Mouse (Mus musculus) forebrain, embryonic 11.5 days (tissue): Measurements from ENCODE around the gene Zfp663. TPM values are rescaled to one million over a fixed set of nuclear protein-coding genes. Genes with fewer than 3 reads are reported as not detected.

ENCODE experiments used
- ATAC-seq: fragments of 200-750 bp; cut with Nextera tagmentation; replicated peaks from 2 replicates; pipeline ENCODE4 v1.8.0; 2017; ENCODE audit warnings: moderate TSS enrichment; ENCODE audit not compliant: low FRiP score
- DNase-seq: peaks from one replicate; pipeline ENCODE4 v3.0.0-alpha.2; 2017; ENCODE audit warnings: low spot score
- H3K27ac ChIP-seq: fragments of 300-500 bp; sonication (generic); 2 replicates; pipeline ENCODE4 v1.5.1; 2014; ENCODE audit warnings: low read depth, low read length
- H3K27me3 ChIP-seq: fragments of 300-500 bp; sonication (generic); 2 replicates; pipeline ENCODE4 v1.6.1; 2014; ENCODE audit warnings: mild to moderate bottlenecking, low read length, mixed read lengths; ENCODE audit not compliant: control insufficient read depth, insufficient read depth
- H3K36me3 ChIP-seq: fragments of 300-500 bp; sonication (generic); 2 replicates; pipeline ENCODE4 v1.6.1; 2014; ENCODE audit warnings: mild to moderate bottlenecking, low read length, moderate library complexity, mixed read lengths; ENCODE audit not compliant: control insufficient read depth, insufficient read depth
- H3K4me1 ChIP-seq: fragments of 300-500 bp; sonication (generic); replicated peaks from 2 replicates; pipeline ENCODE4 v1.6.1; 2014; ENCODE audit warnings: low read length, mixed read lengths; ENCODE audit not compliant: control insufficient read depth, insufficient read depth
- H3K4me2 ChIP-seq: fragments of 300-500 bp; sonication (generic); 2 replicates; pipeline ENCODE4 v1.6.1; 2014; ENCODE audit warnings: low read depth, mild to moderate bottlenecking, low read length, moderate library complexity, mixed read lengths; ENCODE audit not compliant: severe bottlenecking
- H3K4me3 ChIP-seq: fragments of 300-500 bp; sonication (generic); 2 replicates; pipeline ENCODE4 v1.5.1; 2014; ENCODE audit warnings: low read depth, low read length
- H3K9ac ChIP-seq: fragments of 300-500 bp; sonication (generic); 2 replicates; pipeline ENCODE4 v1.6.1; 2014; ENCODE audit warnings: low read length
- H3K9me3 ChIP-seq: fragments of 300-500 bp; sonication (generic); 2 replicates; pipeline ENCODE4 v1.6.1; 2016; ENCODE audit warnings: low read length, mixed read lengths; ENCODE audit not compliant: control insufficient read depth
- WGBS: fragments of 180-500 bp; shearing (Covaris S2); extraction: QIAGEN DNeasy Blood & Tissue Kit; methylation state at CpG from one replicate; pipeline ENCODE4 v1.1.7; 2014; 5-methylcytosine and 5-hydroxymethylcytosine counted together
- polyA plus RNA-seq: library from polyadenylated mRNA; unstranded; fragments of >200 nt; fragmentation: Nextera tagmentation; extraction: Ambion mirVana; gene quantifications from 2 replicates; pipeline ENCODE4 v1.2.1, GENCODE M21; 2014

The Zfp663 gene
- polyA plus RNA-seq, 1 experiment from 2014 or later: 4.7 TPM

DNA sequence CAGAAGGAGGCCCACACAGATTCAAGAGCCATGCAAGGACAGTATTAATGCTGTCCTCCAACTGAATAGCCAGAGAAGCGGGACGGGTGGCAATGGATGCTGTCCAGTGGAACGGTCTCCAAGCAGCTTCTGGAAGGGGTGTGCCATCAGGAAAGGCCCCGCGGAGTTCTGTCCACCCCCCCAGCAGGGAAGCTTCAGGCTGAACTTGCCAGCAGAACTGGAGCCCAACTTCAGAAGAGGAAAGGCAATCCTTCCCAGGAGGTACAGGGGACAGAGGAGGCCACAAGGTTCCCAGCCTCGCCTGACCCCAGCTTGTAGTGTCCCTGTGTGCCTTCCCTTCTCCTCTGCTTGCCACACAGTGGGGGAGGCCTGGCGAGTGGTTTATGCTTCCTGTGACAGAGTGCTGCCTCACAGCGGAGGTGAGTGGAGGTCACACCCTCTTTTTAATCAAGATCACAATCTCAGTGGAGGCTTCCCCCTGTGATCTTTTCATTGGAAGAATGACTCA, 47.1 kb downstream of the Zfp663 start:
- Histone ChIP-seq H3K4me2 (no peak overlapping the region), H3K9ac (no peak overlapping the region), H3K9me3 (no peaks in the 10 kb centered on the region), H3K27me3 (no peaks in the 10 kb centered on the region; the same call in 1 of the 2 replicates), H3K4me3 (no peak overlapping the region), H3K36me3 (no peaks in the 10 kb centered on the region; the same call in 1 of the 2 replicates), H3K27ac (no peak overlapping the region), H3K4me1 (peaks cover 36% of the 10 kb centered on the region)
- DNase-seq (no peak), ATAC-seq (no peak)
- WGBS: 63% methylated on average over 8 of the region's 8 CpGs

DNA sequence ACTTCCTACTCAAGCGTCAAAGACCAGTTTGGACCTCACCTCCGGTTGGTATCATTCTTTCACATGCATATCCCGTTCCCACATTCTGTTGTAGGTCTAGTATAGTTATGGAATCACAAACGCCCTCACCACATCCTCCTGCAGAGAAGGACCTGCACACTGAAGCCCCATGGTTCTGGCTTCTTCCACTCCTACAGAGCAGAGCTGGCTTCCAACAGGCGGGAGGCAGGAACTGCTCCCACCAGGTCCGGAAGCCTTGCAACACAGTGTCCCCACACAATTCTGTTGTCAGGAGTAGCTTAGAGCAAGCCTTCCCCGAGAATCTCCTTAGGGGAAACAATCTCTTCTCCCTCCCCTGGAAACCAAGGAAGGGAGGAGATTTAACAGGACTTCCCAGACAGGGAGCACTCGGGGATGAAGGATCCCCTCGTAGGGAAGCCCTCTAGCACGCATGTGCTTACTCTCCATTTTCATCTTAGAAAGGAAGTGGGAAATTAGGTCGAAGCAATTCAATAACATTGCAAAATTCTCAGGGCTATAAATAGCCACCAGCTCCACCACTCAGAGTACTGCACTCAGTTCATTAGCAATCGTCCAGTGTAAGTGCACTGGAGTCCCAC, 47.9 kb downstream of the Zfp663 start:
- no peak overlapping the region for H3K4me3 ChIP-seq
- H3K9ac ChIP-seq: no peak overlapping the region
- H3K4me1 ChIP-seq: peaks cover 38% of the 10 kb centered on the region
- H3K4me2 ChIP-seq: no peak overlapping the region
- WGBS: 76% methylated on average over 12 of the region's 12 CpGs
- H3K9me3 ChIP-seq: no peaks in the 10 kb centered on the region
- no peak for DNase-seq
- H3K27me3 ChIP-seq: no peaks in the 10 kb centered on the region; the same call in 1 of the 2 replicates
- no peak for ATAC-seq
- no peaks in the 10 kb centered on the region; the same call in 1 of the 2 replicates for H3K36me3 ChIP-seq
- no peak overlapping the region for H3K27ac ChIP-seq

DNA sequence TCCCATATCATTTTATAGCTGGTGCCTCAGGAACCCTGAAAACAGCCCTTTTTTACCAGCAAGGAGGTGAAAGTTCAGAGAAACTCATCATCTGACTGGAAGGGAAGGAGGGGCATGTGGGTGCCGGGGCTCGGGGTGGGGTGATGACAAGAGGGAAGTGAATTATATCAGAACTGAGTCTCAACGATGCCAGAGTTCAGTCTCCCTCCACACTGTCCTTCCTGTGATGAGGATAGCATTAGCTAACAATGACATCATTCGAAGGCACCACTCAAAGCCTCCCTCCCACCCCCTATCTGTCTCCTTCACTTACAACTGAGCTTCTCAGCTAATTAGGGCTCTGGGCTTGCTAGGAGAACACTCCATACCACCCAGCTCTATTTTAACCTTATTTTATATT, 49.0 kb downstream of the Zfp663 start:
- Histone ChIP-seq H3K36me3 (peaks cover 2% of the 10 kb centered on the region; the same call in 1 of the 2 replicates), H3K9ac (no peak overlapping the region), H3K27me3 (no peaks in the 10 kb centered on the region; the same call in none of the 2 replicates), H3K4me2 (no peak overlapping the region), H3K9me3 (no peaks in the 10 kb centered on the region), H3K27ac (no peak overlapping the region), H3K4me3 (no peak overlapping the region), H3K4me1 (peaks cover 37% of the 10 kb centered on the region)
- ATAC-seq (no peak), DNase-seq (no peak)
- WGBS: 85% methylated on average over 4 of the region's 4 CpGs

DNA sequence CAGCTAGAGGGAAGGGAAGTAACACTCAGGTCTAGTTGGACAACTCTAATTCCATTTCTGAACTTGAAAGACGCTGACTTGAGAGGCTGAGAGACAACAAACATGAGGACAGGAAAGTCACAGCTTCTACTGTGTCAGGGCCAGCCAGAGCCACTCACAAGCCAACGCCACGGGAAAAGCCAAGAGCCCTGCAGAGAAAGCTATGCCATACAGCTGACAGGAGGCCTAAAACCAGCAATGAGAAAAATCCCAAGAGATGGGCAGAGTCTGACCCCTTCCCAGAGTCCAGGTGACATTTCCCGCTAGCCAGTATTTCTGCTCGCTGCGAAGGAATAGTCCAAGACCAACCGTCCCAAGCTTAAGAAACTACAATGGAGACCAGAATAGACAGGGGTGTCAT, 49.6 kb downstream of the Zfp663 start:
- WGBS: 89% methylated on average over 7 of the region's 7 CpGs

DNA sequence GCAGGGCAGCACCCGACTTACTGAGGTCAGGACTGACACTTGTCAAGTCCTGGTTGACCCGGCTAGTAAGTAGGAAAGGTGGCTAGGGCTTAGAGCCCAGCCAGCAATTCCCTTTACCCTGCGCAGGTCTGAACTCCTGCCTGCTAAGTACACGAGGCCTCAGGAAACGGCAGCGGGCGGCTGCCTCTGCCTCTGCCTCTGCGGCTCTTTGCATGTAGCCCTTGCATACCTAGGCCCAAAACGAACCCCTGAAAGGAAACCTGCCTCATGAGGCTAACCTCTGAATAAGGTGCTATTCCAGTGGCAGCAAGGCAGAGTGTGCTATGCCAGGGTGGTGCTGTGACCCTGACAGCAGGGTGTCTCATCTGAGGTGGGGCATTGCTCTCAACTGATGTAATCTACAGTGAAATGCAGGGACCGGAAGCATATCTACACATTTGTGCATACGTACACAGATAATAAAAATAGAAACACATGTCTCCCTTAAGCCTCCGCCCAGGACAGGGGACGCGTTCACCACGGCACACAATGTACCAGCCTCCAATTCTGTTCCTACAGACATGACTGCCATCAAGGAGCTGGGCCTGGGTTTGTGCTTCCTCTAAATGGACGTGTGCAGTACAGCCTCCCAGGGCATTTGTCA, 50.8 kb downstream of the Zfp663 start:
- 49% methylated on average over 16 of the region's 16 CpGs for WGBS
- no peaks in the 10 kb centered on the region for H3K9me3 ChIP-seq
- H3K27ac ChIP-seq: peak overlapping the region; percentile 88
- no peak overlapping the region for H3K4me3 ChIP-seq
- H3K4me1 ChIP-seq: peaks cover 33% of the 10 kb centered on the region
- ATAC-seq (no peak), DNase-seq (no peak)
- peaks cover 2% of the 10 kb centered on the region; the same call in 1 of the 2 replicates for H3K36me3 ChIP-seq
- H3K27me3 ChIP-seq: no peaks in the 10 kb centered on the region; the same call in none of the 2 replicates
- H3K4me2 ChIP-seq: peak overlapping the region; percentile 40
- no peak overlapping the region; the same call in 1 of the 2 replicates for H3K9ac ChIP-seq

More for the DNA sequence above, 49.6 kb downstream of the Zfp663 start:
- Histone ChIP-seq H3K4me3 (no peak overlapping the region), H3K4me2 (no peak overlapping the region), H3K36me3 (peaks cover 2% of the 10 kb centered on the region; the same call in 1 of the 2 replicates), H3K27ac (no peak overlapping the region), H3K9me3 (no peaks in the 10 kb centered on the region), H3K9ac (no peak overlapping the region), H3K27me3 (no peaks in the 10 kb centered on the region; the same call in none of the 2 replicates), H3K4me1 (peaks cover 33% of the 10 kb centered on the region)
- ATAC-seq (no peak), DNase-seq (no peak)

DNA sequence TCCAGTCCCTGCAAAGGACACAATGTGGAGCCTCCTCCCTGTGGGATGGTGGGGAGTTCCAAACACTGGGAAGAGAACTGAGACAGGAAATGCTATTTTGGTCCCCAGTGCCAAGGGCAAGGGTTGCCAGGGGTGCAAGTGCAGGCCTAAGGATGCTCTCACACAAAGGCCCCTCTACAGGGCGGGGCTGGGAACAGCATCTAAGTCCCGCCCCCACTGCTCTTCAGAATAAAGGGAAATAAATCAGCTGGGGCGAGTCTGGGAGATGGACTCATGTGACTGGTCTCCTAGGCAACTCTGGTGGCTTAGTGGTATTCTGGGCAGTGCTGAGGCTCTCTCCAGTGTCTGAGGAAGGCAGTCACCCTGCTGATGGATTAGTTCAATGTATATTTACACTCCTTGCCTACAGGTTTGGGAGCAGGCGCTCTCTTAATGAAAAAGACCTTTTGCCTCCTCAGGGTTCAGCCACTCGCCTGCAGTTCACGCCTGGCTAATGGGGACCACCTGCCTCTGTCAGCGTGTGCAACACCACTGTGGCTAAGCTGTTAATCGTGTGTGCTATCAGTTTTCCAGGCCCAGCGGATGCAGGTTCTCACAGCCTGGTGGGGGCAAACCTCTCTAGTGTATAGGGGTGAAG, 51.6 kb downstream of the Zfp663 start:
- Histone ChIP-seq H3K36me3 (peaks cover 2% of the 10 kb centered on the region; the same call in 1 of the 2 replicates), H3K27ac (peak overlapping the region; percentile 88), H3K9ac (peak overlapping the region; percentile 35), H3K4me1 (peaks cover 33% of the 10 kb centered on the region), H3K27me3 (no peaks in the 10 kb centered on the region; the same call in none of the 2 replicates), H3K4me2 (peak overlapping the region; percentile 40), H3K9me3 (no peaks in the 10 kb centered on the region), H3K4me3 (no peak overlapping the region)
- 5% methylated on average over 9 of the region's 9 CpGs for WGBS
- peak; percentile 85 for DNase-seq
- ATAC-seq: peak; percentile 94

DNA sequence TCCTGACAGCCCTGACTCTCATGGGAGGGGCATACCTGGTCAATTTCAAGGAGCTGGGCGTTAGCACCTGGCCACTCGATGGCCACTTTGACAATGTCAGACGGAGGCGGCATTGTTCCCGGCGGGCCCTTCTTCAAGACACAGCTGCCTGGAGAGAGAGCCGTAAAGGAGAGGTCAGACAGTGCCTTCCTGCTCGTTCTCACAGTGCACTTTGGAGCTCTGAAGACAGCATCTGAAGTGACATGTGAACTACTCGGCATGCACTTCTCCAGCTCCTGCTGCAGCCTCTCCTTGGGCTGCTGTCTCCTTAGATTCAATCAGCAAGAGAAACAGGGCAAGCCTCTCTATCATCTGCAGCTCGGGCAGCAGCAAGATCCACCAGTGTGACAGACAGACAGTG, 52.3 kb downstream of the Zfp663 start:
- H3K36me3 ChIP-seq: peaks cover 4% of the 10 kb centered on the region; the same call in 1 of the 2 replicates
- H3K27me3 ChIP-seq: no peaks in the 10 kb centered on the region; the same call in none of the 2 replicates
- H3K4me1 ChIP-seq: peaks cover 27% of the 10 kb centered on the region
- H3K4me2 ChIP-seq: no peak overlapping the region
- H3K9me3 ChIP-seq: no peaks in the 10 kb centered on the region
- WGBS: 56% methylated on average over 10 of the region's 10 CpGs
- DNase-seq: no peak
- peak overlapping the region; percentile 88 for H3K27ac ChIP-seq
- H3K4me3 ChIP-seq: no peak overlapping the region
- H3K9ac ChIP-seq: peak overlapping the region; percentile 35
- ATAC-seq: no peak; the same call in 1 of the 2 replicates

DNA sequence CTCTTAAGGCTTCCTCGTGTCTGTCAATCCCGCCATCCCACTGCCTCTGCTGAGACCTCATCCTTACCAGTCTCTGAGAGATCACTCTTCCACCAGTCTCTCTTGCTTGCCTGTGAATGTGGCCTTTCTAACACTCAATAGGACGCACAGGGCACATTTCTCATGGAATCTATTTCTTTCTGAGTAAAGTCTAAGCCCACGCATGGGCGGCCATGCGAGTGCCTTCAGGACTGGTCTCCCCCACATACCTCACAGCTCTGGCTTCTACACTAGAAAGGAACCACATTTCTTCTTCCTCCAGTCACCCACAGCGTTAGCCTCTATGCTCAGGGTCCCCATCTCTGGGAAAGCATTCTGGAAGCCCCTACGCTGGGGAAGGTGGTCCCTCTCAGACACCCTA, 54.3 kb downstream of the Zfp663 start:
- H3K9ac ChIP-seq: no peak overlapping the region
- H3K4me1 ChIP-seq: peaks cover 37% of the 10 kb centered on the region
- WGBS: 82% methylated on average over 8 of the region's 8 CpGs
- no peak overlapping the region for H3K4me3 ChIP-seq
- ATAC-seq (no peak), DNase-seq (no peak)
- no peaks in the 10 kb centered on the region for H3K9me3 ChIP-seq
- H3K4me2 ChIP-seq: no peak overlapping the region
- peaks cover 4% of the 10 kb centered on the region; the same call in 1 of the 2 replicates for H3K36me3 ChIP-seq
- no peaks in the 10 kb centered on the region; the same call in 1 of the 2 replicates for H3K27me3 ChIP-seq
- no peak overlapping the region for H3K27ac ChIP-seq
